Mouse (Mus musculus) midbrain, postnatal 0 days (tissue): ENCODE data around the gene Utp11. TPM values are rescaled to one million over a fixed set of nuclear protein-coding genes. Genes with fewer than 3 reads are reported as not detected.
"Not testable (repeated sequence)": the region's sequence is repeated elsewhere in the genome, so short reads cannot be mapped to it uniquely, and the experiment has no call there.

ENCODE experiments used
- ATAC-seq: fragments of 200-750 bp; cut with Nextera tagmentation; 2 replicates; pipeline ENCODE4 v1.8.0; 2017; ENCODE audit warnings: moderate number of reproducible peaks, mild to moderate bottlenecking, moderate TSS enrichment, moderate library complexity; ENCODE audit not compliant: low FRiP score
- DNase-seq: peaks from one replicate; pipeline ENCODE4 v3.0.0-alpha.2; 2015; ENCODE audit warnings: low spot score
- H3K27ac ChIP-seq: fragments of 300-500 bp; sonication (generic); 2 replicates; pipeline ENCODE4 v1.5.1; 2014; ENCODE audit warnings: low read depth, mild to moderate bottlenecking, low read length, mixed read lengths
- H3K27me3 ChIP-seq: fragments of 300-500 bp; sonication (generic); 2 replicates; pipeline ENCODE4 v1.6.1; 2014; ENCODE audit warnings: low read length, control low read depth, mixed read lengths; ENCODE audit not compliant: insufficient read depth
- H3K36me3 ChIP-seq: fragments of 300-500 bp; sonication (generic); 2 replicates; pipeline ENCODE4 v1.6.1; 2014; ENCODE audit warnings: low read length, control low read depth, mixed read lengths; ENCODE audit not compliant: insufficient read depth
- H3K4me1 ChIP-seq: fragments of 300-500 bp; sonication (generic); 2 replicates; pipeline ENCODE4 v1.6.1; 2014; ENCODE audit warnings: mild to moderate bottlenecking, control low read depth, antibody characterized with exemption, low read length, mixed read lengths; ENCODE audit not compliant: insufficient read depth
- H3K4me2 ChIP-seq: fragments of 300-500 bp; sonication (generic); 2 replicates; pipeline ENCODE4 v1.6.1; 2014; ENCODE audit warnings: low read depth, mild to moderate bottlenecking, low read length, mixed read lengths; ENCODE audit not compliant: poor library complexity, severe bottlenecking
- H3K4me3 ChIP-seq: fragments of 300-500 bp; sonication (generic); 2 replicates; pipeline ENCODE4 v1.5.1; 2014; ENCODE audit warnings: low read depth, mild to moderate bottlenecking, low read length, moderate library complexity
- H3K9ac ChIP-seq: fragments of 300-500 bp; sonication (generic); replicated peaks from 2 replicates; pipeline ENCODE4 v1.6.1; 2014; ENCODE audit warnings: mild to moderate bottlenecking, low read length, moderate library complexity, mixed read lengths; ENCODE audit not compliant: poor library complexity, severe bottlenecking
- H3K9me3 ChIP-seq: fragments of 300-500 bp; sonication (generic); 2 replicates; pipeline ENCODE4 v1.6.1; 2016; ENCODE audit warnings: low read length, control low read depth
- CTCF ChIP-seq: IDR thresholded peaks from 2 replicates; pipeline ENCODE4 v1.5.1; 2016; ENCODE audit warnings: antibody characterized with exemption, mild to moderate bottlenecking
- WGBS: fragments of 180-500 bp; shearing (Covaris S2); extraction: QIAGEN DNeasy Blood & Tissue Kit; methylation state at CpG from one replicate; pipeline ENCODE4 v1.1.7; 2014; 5-methylcytosine and 5-hydroxymethylcytosine counted together
- polyA plus RNA-seq: library from polyadenylated mRNA; unstranded; fragments of >200 nt; fragmentation: Nextera tagmentation; extraction: Ambion mirVana; gene quantifications from 2 replicates; pipeline ENCODE4 v1.2.1, GENCODE M21; 2015
- total RNA-seq: library from RNA; depleted of rRNA; stranded (reverse); fragments of >200 nt; gene quantifications from 2 replicates; pipeline ENCODE4 v1.2.3, GENCODE M21; 2014

Utp11 gene
- total and polyA plus RNA-seq, 2 experiments from 2014 or later = 10.3 to 31.7 TPM

- no peak overlapping the region for H3K4me3 ChIP-seq
- H3K27me3 ChIP-seq = no peaks in the 10 kb centered on the region
- no peak overlapping the region for H3K4me2 ChIP-seq
- ATAC-seq (no peak), DNase-seq (no peak)
- TF ChIP-seq CTCF = no peak; the same call in 1 of the 2 replicates
- 80% methylated on average over 5 of the region's 5 CpGs for WGBS
- H3K9ac ChIP-seq = no peak overlapping the region
- 0 out of 2 replicates have a peak, but pooled peaks cover 4% of the 10 kb centered on the region for H3K36me3 ChIP-seq
- no peaks in the 10 kb centered on the region for H3K9me3 ChIP-seq
- H3K4me1 ChIP-seq = peaks cover 9% of the 10 kb centered on the region; the same call in 1 of the 2 replicates
- no peak overlapping the region for H3K27ac ChIP-seq
These were observed 44.1 kb upstream of the Utp11 start for GRCm38 (mm10) chr4:124737486-124737885.

- Histone ChIP-seq H3K9me3 (no peaks in the 10 kb centered on the region), H3K4me1 (0 out of 2 replicates have a peak, but pooled peaks cover 4% of the 10 kb centered on the region), H3K9ac (no peak overlapping the region), H3K27ac (peak overlapping the region; percentile 43; the same call in 1 of the 2 replicates), H3K4me3 (no peak overlapping the region), H3K36me3 (0 out of 2 replicates have a peak, but pooled peaks cover 4% of the 10 kb centered on the region), H3K27me3 (no peaks in the 10 kb centered on the region), H3K4me2 (no peak overlapping the region)
- peak; percentile 60 for DNase-seq
- no peak for ATAC-seq
- TF ChIP-seq CTCF = no peak
- 65% methylated on average over 2 of the region's 2 CpGs for WGBS
These were observed 43.6 kb upstream of the Utp11 start for GRCm38 (mm10) chr4:124736952-124737351.

- no peak for ATAC-seq
- DNase-seq = no peak
- Histone ChIP-seq H3K4me1 (no peaks in the 10 kb centered on the region), H3K27ac (no peak overlapping the region), H3K4me3 (no peak overlapping the region), H3K4me2 (no peak overlapping the region), H3K9me3 (no peaks in the 10 kb centered on the region), H3K36me3 (peaks cover 72% of the 10 kb centered on the region), H3K9ac (no peak overlapping the region), H3K27me3 (no peaks in the 10 kb centered on the region)
- no peak for TF ChIP-seq CTCF
- whole genome bisulfite sequencing = 87% methylated on average over 6 of the region's 6 CpGs
These were observed 32.7 kb upstream of the Utp11 start for GRCm38 (mm10) chr4:124726121-124726520.

- TF ChIP-seq CTCF = no peak
- no peak overlapping the region for H3K9ac ChIP-seq
- DNase-seq = no peak
- no peak for ATAC-seq
- no peaks in the 10 kb centered on the region for H3K27me3 ChIP-seq
- H3K4me3 ChIP-seq = no peak overlapping the region
- no peak overlapping the region for H3K4me2 ChIP-seq
- 89% methylated on average over 4 of the region's 4 CpGs for WGBS
- peaks cover 8% of the 10 kb centered on the region for H3K4me1 ChIP-seq
- H3K27ac ChIP-seq = no peak overlapping the region
- no peaks in the 10 kb centered on the region for H3K9me3 ChIP-seq
- H3K36me3 ChIP-seq = peaks cover 53% of the 10 kb centered on the region
These were observed 25.7 kb upstream of the Utp11 start for GRCm38 (mm10) chr4:124719101-124719500.

GRCm38 (mm10) chr4:124714545-124715481, 21.4 kb upstream of the Utp11 start, which contains the start of gene Sf3a3:
TSS of gene Sf3a3 (plus strand) at chr4:124714776.
- H3K27me3 ChIP-seq = no peaks in the 10 kb centered on the region
- peak; percentile 97 for DNase-seq
- peak; percentile 91 for TF ChIP-seq CTCF
- H3K4me1 ChIP-seq = peaks cover 8% of the 10 kb centered on the region
- H3K4me3 ChIP-seq = peak within 1 kb of the TSS; percentile 88
- peak within 1 kb of the TSS; percentile 89 for H3K9ac ChIP-seq
- no peaks in the 10 kb centered on the region for H3K9me3 ChIP-seq
- H3K4me2 ChIP-seq = peak within 1 kb of the TSS; percentile 95
- peak within 1 kb of the TSS; percentile 74; the same call in 1 of the 2 replicates for H3K27ac ChIP-seq
- peaks cover 26% of the 10 kb centered on the region for H3K36me3 ChIP-seq
- ATAC-seq = peak; percentile 95
- WGBS = under 1% methylated on average over 57 of the region's 57 CpGs

GRCm38 (mm10) chr4:124713850-124714249, 20.4 kb upstream of the Utp11 start:
- peaks cover 18% of the 10 kb centered on the region for H3K36me3 ChIP-seq
- not testable (repeated sequence) for H3K9ac ChIP-seq, H3K4me1 ChIP-seq, H3K4me3 ChIP-seq, ATAC-seq, H3K27ac ChIP-seq, H3K27me3 ChIP-seq, DNase-seq, H3K9me3 ChIP-seq, H3K4me2 ChIP-seq
- WGBS = 74% methylated on average over 5 of the region's 5 CpGs
